Comparison of ENCODE assay signal across 8 mouse cellular contexts in genomic region chr19:10677915-10678771, GRCm38 (mm10). TPM values are rescaled to one million over a fixed set of nuclear protein-coding genes. Genes with fewer than 3 reads are reported as not detected.
DNase-seq lines count a peak whose midpoint lies in the region; ATAC-seq and TF ChIP-seq lines count a peak whose summit lies in the region.

Gene Pga5, minus strand, starts transcription at chr19:10678071.

- H3K9me3 ChIP-seq in heart, embryonic 11.5 days (replicated peaks; ENCODE audit: control insufficient read depth, low read length) = no peaks in the 10 kb centered on the region
- H3K9me3 ChIP-seq in kidney, embryonic 16.5 days (ENCODE audit: low read length) = no peaks in the 10 kb centered on the region

- intact Hi-C loops in gastrocnemius, postnatal 36 days (cut with DNase I) = loop anchor here (1.0 to 5.0 kb wide), 2 partner anchors 31 to 284 kb away; no protein-coding TSS in a partner anchor

- peak; percentile 97 for TF ChIP-seq CTCF in liver, adult 2 months (IDR thresholded peaks at IDR 0.05; ENCODE audit: low read depth, low read length)

- no peaks in the 10 kb centered on the region for H3K4me1 ChIP-seq in heart, embryonic 11.5 days (ENCODE audit: control insufficient read depth, insufficient read depth, low read length)
- H3K4me1 ChIP-seq in kidney, embryonic 16.5 days (ENCODE audit: insufficient read depth, low read length) = no peaks in the 10 kb centered on the region
- no peaks in the 10 kb centered on the region for H3K4me1 ChIP-seq in liver, adult 2 months (ENCODE audit: control insufficient read depth, insufficient read depth, low read length)

- WGBS in heart, embryonic 11.5 days (ENCODE audit: insufficient replicate concordance) = 24% methylated on average over 6 of the region's 6 CpGs
- WGBS in kidney, embryonic 16.5 days = 33% methylated on average over 6 of the region's 6 CpGs
- WGBS in liver, adult 2 months = 29% methylated on average over 6 of the region's 6 CpGs

- H3K4me2 ChIP-seq in heart, embryonic 11.5 days = no peak within 1 kb of the TSS
- no peak within 1 kb of the TSS for H3K4me2 ChIP-seq in kidney, embryonic 16.5 days (replicated peaks; ENCODE audit: low read depth, low read length)

- H3K79me2 ChIP-seq in liver, adult 2 months (ENCODE audit: control insufficient read depth, insufficient read depth, low read length) = no peaks in the 10 kb centered on the region

- peak; percentile 96 for DNase-seq in heart, adult 11 months
- DNase-seq in embryo, embryonic 11.5 days (ENCODE audit: low read depth, low spot score) = peak; percentile 60
- peak; percentile 61 to 73 for DNase-seq in gastrocnemius, postnatal 36 days
- peak; percentile 46 for DNase-seq in liver, adult 2 months (ENCODE audit: extremely low read depth, low read depth, low spot score)
- DNase-seq in naive thymus-derived CD4-positive, alpha-beta T cell, adult 2 months (ENCODE audit: low read depth) = peak; percentile 89
- peak; percentile 60 to 66 for DNase-seq in spleen, postnatal 36 days (ENCODE audit: low spot score in 2 of 2)

- no peaks in the 10 kb centered on the region for H3K36me3 ChIP-seq in heart, embryonic 11.5 days (ENCODE audit: control insufficient read depth, insufficient read depth, low read length)
- no peaks in the 10 kb centered on the region for H3K36me3 ChIP-seq in kidney, embryonic 16.5 days (ENCODE audit: insufficient read depth, low read length)
- no peaks in the 10 kb centered on the region for H3K36me3 ChIP-seq in liver, adult 2 months (ENCODE audit: control insufficient read depth, insufficient read depth, low read length)

- peaks cover 2% of the 10 kb centered on the region; the same call in 1 of the 2 replicates for H3K27me3 ChIP-seq in heart, embryonic 11.5 days (ENCODE audit: control insufficient read depth, insufficient read depth, low read length)
- H3K27me3 ChIP-seq in kidney, embryonic 16.5 days (ENCODE audit: insufficient read depth, low read length) = no peaks in the 10 kb centered on the region
- no peaks in the 10 kb centered on the region for H3K27me3 ChIP-seq in liver, adult 2 months (ENCODE audit: control insufficient read depth, insufficient read depth, low read length)

- ATAC-seq in heart, embryonic 11.5 days (replicated peaks; ENCODE audit: insufficient number of reproducible peaks, low FRiP score, low TSS enrichment) = no peak
- ATAC-seq in kidney, embryonic 16.5 days (ENCODE audit: low FRiP score, low TSS enrichment) = peak; percentile 55; the same call in 1 of the 2 replicates

- no peak within 1 kb of the TSS for H3K27ac ChIP-seq in heart, embryonic 11.5 days (ENCODE audit: low read depth, low read length)
- H3K27ac ChIP-seq in kidney, embryonic 16.5 days (ENCODE audit: low read length) = no peak within 1 kb of the TSS
- no peak within 1 kb of the TSS for H3K27ac ChIP-seq in liver, adult 2 months (replicated peaks; ENCODE audit: insufficient read depth, low read depth, low read length)

- H3K9ac ChIP-seq in heart, embryonic 11.5 days (ENCODE audit: low read depth, low read length) = no peak within 1 kb of the TSS
- 0 out of 2 replicates have a peak within 1 kb of the TSS, but pooled peaks have one; percentile 16 for H3K9ac ChIP-seq in kidney, embryonic 16.5 days (replicated peaks; ENCODE audit: low read length)
- H3K9ac ChIP-seq in liver, adult 2 months (ENCODE audit: low read depth, low read length) = no peak within 1 kb of the TSS

- TF ChIP-seq POLR2A in liver, adult 2 months (IDR thresholded peaks at IDR 0.05; ENCODE audit: extremely low read depth, insufficient read depth, low read length) = no peak

- H3K4me3 ChIP-seq in heart, embryonic 11.5 days (ENCODE audit: low read depth, low read length) = no peak within 1 kb of the TSS
- no peak within 1 kb of the TSS for H3K4me3 ChIP-seq in kidney, embryonic 16.5 days (ENCODE audit: low read length)
- no peak within 1 kb of the TSS for H3K4me3 ChIP-seq in liver, adult 2 months (ENCODE audit: insufficient read depth, low read depth, low read length)

RNA-seq across cellular contexts. Expression of gene Pga5, which starts in this region (rescaled TPM):
- polyA plus RNA-seq in heart, embryonic 11.5 days (2014; fragmentation: Nextera tagmentation; extraction: Ambion mirVana) = not detected in 2 replicates
- not detected for total RNA-seq in gastrocnemius, postnatal 36 days (2021)
- not detected in 2 replicates for polyA plus RNA-seq in kidney, embryonic 16.5 days (2015; fragmentation: Nextera tagmentation; extraction: Ambion mirVana)
- not detected in 2 replicates for total RNA-seq in liver, adult 2 months (2014; rRNA removed)
- 0.14 TPM in 1 of 2 replicates, not detected in the other for polyA plus RNA-seq in liver, adult 2 months (2012; rRNA removed)

Comparison
In these comparisons a context has a peak if more than half of its experiments do, and no peak if none do; other contexts are left out.
1. Peak in DNase-seq in gastrocnemius, postnatal 36 days; RNA of the gene not detected or under 1 TPM.
2. Peak in ATAC-seq and H3K9ac ChIP-seq in kidney, embryonic 16.5 days; RNA of the gene not detected or under 1 TPM.
3. Peak in DNase-seq in liver, adult 2 months; RNA of the gene not detected or under 1 TPM.
4. DNase-seq: peak in every context shown above with its lines; median percentile 96 in heart, adult 11 months; 89 in naive thymus-derived CD4-positive, alpha-beta T cell, adult 2 months; 67 in gastrocnemius, postnatal 36 days; 63 in spleen, postnatal 36 days; 60 in embryo, embryonic 11.5 days; 46 in liver, adult 2 months.